8 mouse cellular contexts compared by ENCODE assay signal in the genomic region with DNA sequence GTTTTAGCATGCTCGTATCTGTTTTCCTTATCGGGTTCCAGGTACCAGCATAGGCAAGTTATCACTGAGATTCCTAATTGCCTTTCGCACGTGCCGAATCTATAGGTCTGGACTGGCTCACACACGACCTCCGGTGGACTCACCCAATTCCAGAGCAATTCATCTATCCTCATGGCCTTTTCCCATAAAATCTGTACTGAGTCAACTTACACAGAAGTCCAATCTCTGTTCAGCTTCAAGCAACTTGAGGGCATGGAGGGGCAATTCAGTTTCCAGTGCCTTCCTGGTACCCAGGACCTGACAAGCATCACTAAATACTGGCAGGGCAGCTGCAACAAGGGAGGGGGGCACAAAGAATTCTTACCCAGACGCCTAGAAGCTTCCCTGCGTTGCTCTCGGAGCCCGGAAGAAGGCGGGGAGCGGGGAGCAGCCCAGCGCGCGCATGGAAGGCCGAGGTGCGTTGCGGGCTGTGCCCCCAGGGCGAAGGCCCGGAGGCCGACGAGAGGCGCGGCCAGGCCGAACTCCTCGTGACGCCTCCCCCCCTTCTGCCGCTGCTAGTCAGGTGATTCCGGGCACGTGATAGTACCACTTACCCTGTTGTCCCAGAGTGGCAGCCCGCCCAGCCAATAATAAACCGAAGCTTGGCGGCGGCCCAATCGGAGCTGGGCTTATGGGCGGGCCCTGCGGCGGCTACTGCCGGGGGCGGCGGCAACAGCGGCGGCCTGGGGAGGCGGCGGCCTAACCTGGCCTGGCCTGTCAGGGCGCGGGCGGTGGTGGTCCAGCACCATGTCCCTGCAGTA. TPM values are rescaled to one million over a fixed set of nuclear protein-coding genes. Genes with fewer than 3 reads are reported as not detected.
DNase-seq lines count a peak whose midpoint lies in the region; ATAC-seq lines count a peak whose summit lies in the region.

TSS of gene Rragc (plus strand) at position 699 of the 800 bp plus-strand sequence.

- peak; percentile 100 for ATAC-seq in forebrain, embryonic 11.5 days (replicated peaks; ENCODE audit: low FRiP score)
- peak; percentile 99 for ATAC-seq in heart, embryonic 16.5 days (replicated peaks; ENCODE audit: extremely low read depth, insufficient read depth, low FRiP score)
- ATAC-seq in liver, embryonic 15.5 days (ENCODE audit: insufficient read depth) = peak; percentile 99
- peak; percentile 100 for ATAC-seq in neural tube, embryonic 12.5 days (ENCODE audit: low FRiP score, low read depth)

- H3K9me3 ChIP-seq in forebrain, embryonic 11.5 days (ENCODE audit: control insufficient read depth, low read length) = no peaks in the 10 kb centered on the region
- H3K9me3 ChIP-seq in heart, embryonic 16.5 days (replicated peaks; ENCODE audit: control insufficient read depth, low read length) = no peaks in the 10 kb centered on the region
- no peaks in the 10 kb centered on the region for H3K9me3 ChIP-seq in liver, embryonic 15.5 days (replicated peaks)
- H3K9me3 ChIP-seq in neural tube, embryonic 12.5 days = no peaks in the 10 kb centered on the region

- H3K4me1 ChIP-seq in forebrain, embryonic 11.5 days (replicated peaks; ENCODE audit: control insufficient read depth, insufficient read depth, low read length) = peaks cover 14% of the 10 kb centered on the region
- H3K4me1 ChIP-seq in heart, embryonic 16.5 days (ENCODE audit: control insufficient read depth, insufficient read depth, low read length) = peaks cover 22% of the 10 kb centered on the region
- peaks cover 35% of the 10 kb centered on the region for H3K4me1 ChIP-seq in liver, embryonic 15.5 days (replicated peaks)
- peaks cover 19% of the 10 kb centered on the region for H3K4me1 ChIP-seq in neural tube, embryonic 12.5 days

- H3K36me3 ChIP-seq in forebrain, embryonic 11.5 days (ENCODE audit: control insufficient read depth, insufficient read depth, low read length) = peaks cover 8% of the 10 kb centered on the region; the same call in 1 of the 2 replicates
- H3K36me3 ChIP-seq in heart, embryonic 16.5 days (ENCODE audit: control insufficient read depth, insufficient read depth) = peaks cover 13% of the 10 kb centered on the region
- peaks cover 37% of the 10 kb centered on the region for H3K36me3 ChIP-seq in liver, embryonic 15.5 days (replicated peaks)
- peaks cover 18% of the 10 kb centered on the region for H3K36me3 ChIP-seq in neural tube, embryonic 12.5 days

- peak within 1 kb of the TSS; percentile 68 for H3K4me3 ChIP-seq in forebrain, embryonic 11.5 days (ENCODE audit: low read depth, low read length)
- H3K4me3 ChIP-seq in heart, embryonic 16.5 days (ENCODE audit: low read length) = peak within 1 kb of the TSS; percentile 98
- peak within 1 kb of the TSS; percentile 90 for H3K4me3 ChIP-seq in liver, embryonic 15.5 days (replicated peaks)
- peak within 1 kb of the TSS; percentile 99 for H3K4me3 ChIP-seq in neural tube, embryonic 12.5 days

- H3K27ac ChIP-seq in forebrain, embryonic 11.5 days (ENCODE audit: low read depth, low read length) = peak within 1 kb of the TSS; percentile 70; the same call in 1 of the 2 replicates
- H3K27ac ChIP-seq in heart, embryonic 16.5 days (ENCODE audit: low read length) = peak within 1 kb of the TSS; percentile 92
- peak within 1 kb of the TSS; percentile 91 for H3K27ac ChIP-seq in liver, embryonic 15.5 days (replicated peaks)
- peak within 1 kb of the TSS; percentile 57 for H3K27ac ChIP-seq in neural tube, embryonic 12.5 days

- DNase-seq in CD8-positive naive resting alpha-beta T cell, adult 2 months (ENCODE audit: low read depth in 2 of 2, low spot score in 2 of 2) = peak; percentile 99 to 100
- peak; percentile 97 for DNase-seq in c-Kit-positive CD71-negative TER-119-negative erythroid progenitor cells, embryonic 14.5 days (ENCODE audit: low read depth)
- peak; percentile 99 for DNase-seq in forebrain, embryonic 11.5 days (ENCODE audit: low spot score)
- peak; percentile 100 for DNase-seq in kidney, postnatal 36 days
- peak; percentile 95 for DNase-seq in telencephalon, adult 2 months (ENCODE audit: low read depth, low spot score)

- H3K27me3 ChIP-seq in forebrain, embryonic 11.5 days (ENCODE audit: control insufficient read depth, insufficient read depth, low read length) = no peaks in the 10 kb centered on the region
- no peaks in the 10 kb centered on the region for H3K27me3 ChIP-seq in heart, embryonic 16.5 days (ENCODE audit: control insufficient read depth, insufficient read depth, low read length)
- no peaks in the 10 kb centered on the region for H3K27me3 ChIP-seq in liver, embryonic 15.5 days
- no peaks in the 10 kb centered on the region for H3K27me3 ChIP-seq in neural tube, embryonic 12.5 days (replicated peaks)

- H3K9ac ChIP-seq in forebrain, embryonic 11.5 days (ENCODE audit: low read length) = peak within 1 kb of the TSS; percentile 83
- peak within 1 kb of the TSS; percentile 97 for H3K9ac ChIP-seq in heart, embryonic 16.5 days (ENCODE audit: low read length)
- peak within 1 kb of the TSS; percentile 95 for H3K9ac ChIP-seq in liver, embryonic 15.5 days
- peak within 1 kb of the TSS; percentile 89 for H3K9ac ChIP-seq in neural tube, embryonic 12.5 days

- 2% methylated on average over 46 of the region's 49 CpGs for whole genome bisulfite sequencing in forebrain, embryonic 11.5 days
- 1% methylated on average over 49 of the region's 49 CpGs for WGBS in heart, embryonic 16.5 days
- WGBS in liver, embryonic 15.5 days (ENCODE audit: insufficient replicate concordance) = under 1% methylated on average over 49 of the region's 49 CpGs
- under 1% methylated on average over 49 of the region's 49 CpGs for WGBS in neural tube, embryonic 12.5 days

- H3K4me2 ChIP-seq in forebrain, embryonic 11.5 days (ENCODE audit: low read depth, low read length, severe bottlenecking) = peak within 1 kb of the TSS; percentile 81
- H3K4me2 ChIP-seq in heart, embryonic 16.5 days (ENCODE audit: low read depth, low read length) = peak within 1 kb of the TSS; percentile 81
- H3K4me2 ChIP-seq in liver, embryonic 15.5 days = peak within 1 kb of the TSS; percentile 98
- H3K4me2 ChIP-seq in neural tube, embryonic 12.5 days (replicated peaks) = peak within 1 kb of the TSS; percentile 94

RNA-seq across cellular contexts. Expression of gene Rragc, which starts in this region (rescaled TPM):
- polyA plus RNA-seq in forebrain, embryonic 11.5 days (2014; fragmentation: Nextera tagmentation; extraction: Ambion mirVana) = 42.6 and 47.5 TPM in 2 replicates
- polyA plus RNA-seq in heart, embryonic 16.5 days (2015; fragmentation: Nextera tagmentation; extraction: Ambion mirVana) = 40.3 and 44.4 TPM in 2 replicates
- polyA plus RNA-seq in liver, embryonic 15.5 days (2015; fragmentation: Nextera tagmentation; extraction: Ambion mirVana) = 20.0 and 22.3 TPM in 2 replicates
- 62.5 and 65.4 TPM in 2 replicates for polyA plus RNA-seq in neural tube, embryonic 12.5 days (2016; fragmentation: Nextera tagmentation; extraction: Ambion mirVana)

Comparison
In these comparisons a context has a peak if more than half of its experiments do, and no peak if none do; other contexts are left out.
1. Peak in every context shown above with its lines: DNase-seq, ATAC-seq, H3K4me3 ChIP-seq and H3K27ac ChIP-seq.